Mouse (Mus musculus) skeletal muscle tissue, adult 2 months (tissue): Measurements from ENCODE around the gene Shmt2.
A peak's percentile ranks its signal among the peaks of the same experiment; 100 is the strongest.

Source experiments
- DNase-seq: peaks from one replicate; pipeline ENCODE4 v3.0.0-alpha.2; 2012; ENCODE audit warnings: low read depth, low spot score

Gene Shmt2

DNA sequence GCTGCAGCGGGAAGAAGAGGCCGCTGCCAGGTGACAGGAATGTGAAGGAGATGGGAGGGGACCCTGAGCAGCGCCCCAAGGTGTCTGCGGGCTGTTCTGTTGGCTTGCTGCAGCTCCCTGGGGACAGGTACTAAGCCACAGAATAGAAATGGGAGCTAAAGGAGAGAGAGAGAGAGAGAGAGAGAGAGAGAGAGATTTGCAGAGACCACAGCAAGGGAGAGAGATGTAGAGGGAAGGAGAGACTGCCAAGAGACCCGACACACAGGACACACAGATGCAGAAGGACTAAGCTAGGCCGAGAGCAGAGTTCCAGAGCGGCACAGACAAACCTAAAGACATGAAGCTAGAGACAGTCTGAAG lies 10.0 kb downstream of the Shmt2 start:
- no peak for DNase-seq

DNA sequence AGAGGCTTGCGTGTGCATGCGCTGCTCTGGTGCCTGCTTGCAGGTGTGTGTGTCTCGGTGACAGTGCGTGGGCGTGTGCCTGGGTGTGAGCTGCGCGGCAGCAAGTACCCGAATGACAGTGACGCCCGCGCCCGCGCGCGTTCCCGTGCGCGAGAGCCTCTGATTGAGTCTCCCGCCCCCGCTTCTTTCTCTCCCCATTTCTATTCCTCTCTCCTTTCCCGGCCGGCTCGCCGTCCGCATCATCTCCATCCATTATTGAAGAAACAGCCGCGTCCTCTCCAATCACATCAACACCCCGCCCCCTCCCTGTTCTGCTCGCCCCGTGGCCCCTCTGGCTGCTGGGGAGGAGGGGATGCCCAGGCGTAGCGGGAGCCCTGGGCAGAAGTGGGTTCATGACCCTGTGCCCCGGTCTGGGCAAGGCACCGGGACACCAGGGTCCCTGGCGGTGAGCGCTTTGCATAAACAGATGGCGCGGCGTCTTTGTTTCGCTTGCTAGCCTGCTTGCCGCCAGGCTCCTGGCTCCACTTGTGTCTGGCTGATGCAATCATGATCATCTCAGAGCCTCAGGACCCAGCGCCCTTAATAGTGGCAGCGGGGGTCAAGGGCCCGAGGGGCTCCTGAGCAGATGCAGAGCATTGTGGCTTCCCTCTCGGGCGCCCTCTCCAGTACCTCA lies 10.5 kb downstream of the Shmt2 start:
- no peak for DNase-seq

- no peak for DNase-seq
These were observed 11.2 kb downstream of the Shmt2 start for GRCm38 (mm10) chr10:127510895-127511617.

- no peak for DNase-seq
These were observed 12.2 kb downstream of the Shmt2 start for GRCm38 (mm10) chr10:127509837-127510701.

- peak; percentile 67 for DNase-seq
These were observed 13.0 kb downstream of the Shmt2 start for GRCm38 (mm10) chr10:127509051-127509836.

DNA sequence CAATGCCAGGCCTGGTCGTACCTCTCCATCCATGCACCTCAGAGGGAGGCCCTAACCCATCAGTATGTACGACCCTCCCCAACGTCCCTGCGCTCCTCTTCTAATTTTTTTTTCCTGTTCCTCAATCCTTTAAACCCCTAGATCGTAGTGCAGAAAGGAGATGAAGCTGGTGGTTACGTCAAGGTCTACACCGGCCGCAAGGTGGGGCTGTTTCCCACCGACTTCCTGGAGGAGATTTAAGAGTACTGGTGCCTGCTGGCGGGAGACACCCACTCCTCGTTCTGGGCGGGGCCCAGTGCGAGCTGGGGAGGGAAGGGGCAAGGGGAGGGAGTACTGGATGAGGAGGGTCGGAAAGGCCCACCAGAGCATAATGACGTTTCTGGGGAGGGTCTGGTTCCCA lies 14.0 kb downstream of the Shmt2 start:
- DNase-seq = no peak

DNA sequence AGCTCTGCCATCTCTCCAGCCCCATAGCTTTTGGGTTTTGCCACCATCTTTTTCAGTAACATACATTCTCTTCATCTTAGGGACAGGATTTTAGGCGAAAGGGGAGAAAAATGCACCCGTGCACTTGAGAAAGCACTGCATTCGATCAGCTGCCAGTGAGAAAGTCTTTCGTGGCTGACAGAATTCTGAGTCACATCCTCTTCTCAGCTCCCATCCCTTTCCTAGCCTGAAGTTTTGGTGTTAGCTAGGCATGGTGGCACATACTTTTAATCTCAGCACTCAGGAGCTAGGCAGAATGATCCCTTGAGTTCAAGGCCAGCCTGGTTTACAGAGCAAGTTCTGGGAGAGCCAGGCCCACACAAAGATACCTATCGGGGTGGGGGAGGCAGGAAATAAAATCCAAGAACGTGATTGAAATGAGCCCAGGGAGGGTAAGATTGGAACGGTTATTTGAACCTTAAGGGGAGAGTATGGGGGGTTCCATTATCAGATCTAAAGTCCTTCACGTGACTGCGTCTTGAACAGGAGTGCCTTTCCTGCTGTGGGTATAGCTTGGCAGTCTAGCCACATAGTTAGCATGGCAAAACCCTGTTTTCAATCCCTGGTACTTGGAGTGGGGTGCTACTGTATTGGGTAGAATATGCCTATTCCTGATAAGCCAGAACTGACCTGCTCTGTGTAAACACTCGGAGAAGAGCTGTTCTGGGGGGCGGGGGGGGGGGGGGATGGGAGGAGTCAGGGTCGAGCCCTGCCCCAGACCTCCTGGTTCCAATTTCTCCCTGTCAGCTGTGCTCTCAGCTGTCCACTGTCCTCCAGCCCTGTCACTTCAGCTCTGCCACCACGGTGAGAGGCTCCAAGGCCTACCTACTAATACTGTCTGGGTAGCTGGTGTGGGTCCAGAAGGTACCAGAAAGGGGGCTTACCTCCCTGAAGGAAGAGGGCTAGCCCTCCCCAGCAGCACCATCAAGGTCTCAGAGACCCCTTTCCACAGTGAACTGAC lies 21.1 kb downstream of the Shmt2 start, which contains the start of gene Stac3:
Stac3 (plus strand) TSS at position 793 of the 1,000 bp plus-strand sequence.
- peak; percentile 81 for DNase-seq

DNA sequence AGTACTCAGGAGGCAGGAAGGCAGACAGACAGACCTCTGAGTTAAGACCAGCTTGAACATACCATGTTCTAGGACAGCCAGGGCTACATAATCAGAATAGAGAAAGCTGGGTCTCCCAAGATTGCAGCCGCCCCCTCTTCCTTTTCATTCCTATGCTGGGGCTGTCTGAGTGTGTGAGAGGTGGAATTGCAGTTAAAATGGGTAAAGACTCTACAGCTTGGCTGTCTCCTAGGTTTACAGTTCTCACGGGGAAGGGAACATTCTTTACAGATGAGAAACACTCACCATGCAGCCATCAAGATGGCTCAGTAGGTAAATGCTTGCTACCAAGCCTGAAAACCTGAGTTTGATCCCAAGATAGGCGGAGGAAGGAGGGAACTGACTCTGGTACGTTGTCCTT lies 22.2 kb downstream of the Shmt2 start:
- DNase-seq = no peak

DNA sequence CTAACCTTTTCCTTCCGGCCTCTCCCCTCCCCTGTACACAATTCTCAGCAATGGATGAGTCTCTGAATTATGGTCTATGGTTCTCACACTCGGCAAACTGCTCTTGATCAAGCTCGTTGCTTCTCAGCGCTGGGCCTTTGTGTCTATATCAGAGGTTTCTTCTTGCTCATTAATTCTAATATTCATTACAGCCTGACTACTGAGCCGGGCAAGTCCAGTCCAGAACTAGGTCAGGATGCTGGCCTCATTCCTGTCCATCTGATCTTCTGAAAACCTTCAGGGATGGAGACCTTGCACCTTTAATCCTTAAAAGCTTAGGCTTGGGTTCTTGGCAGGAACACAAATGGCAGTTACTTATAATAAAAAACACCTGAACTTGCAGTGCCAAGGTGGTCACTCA lies 22.7 kb downstream of the Shmt2 start:
- DNase-seq = no peak

- DNase-seq = peak; percentile 58
These were observed 26.1 kb downstream of the Shmt2 start for GRCm38 (mm10) chr10:127496156-127496555.

GRCm38 (mm10) chr10:127492118-127492517 lies 30.1 kb downstream of the Shmt2 start:
- no peak for DNase-seq

DNA sequence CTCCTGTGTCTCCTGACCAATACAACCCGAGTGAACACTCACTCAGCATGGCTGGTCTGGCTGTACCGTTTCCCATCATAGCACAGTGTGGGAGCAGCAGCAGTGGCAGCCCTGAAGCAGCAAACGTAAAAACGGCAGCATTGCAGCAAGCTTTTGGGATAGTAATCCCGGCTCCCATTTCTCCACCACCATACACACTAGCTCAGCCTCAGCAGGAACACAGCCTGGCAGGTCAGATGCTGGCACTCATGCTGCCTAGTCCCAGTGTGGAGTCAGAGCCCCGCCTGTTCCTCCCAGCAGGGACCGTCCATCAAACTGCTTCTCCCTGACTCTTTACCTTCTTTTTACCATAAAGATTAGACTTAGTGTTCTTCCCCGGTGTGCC lies 31.1 kb downstream of the Shmt2 start:
- no peak for DNase-seq

- no peak for DNase-seq
These were observed 31.8 kb downstream of the Shmt2 start for GRCm38 (mm10) chr10:127490160-127491127.

- DNase-seq = no peak
These were observed 33.4 kb downstream of the Shmt2 start for GRCm38 (mm10) chr10:127488856-127489255.

GRCm38 (mm10) chr10:127485235-127485634 lies 37.0 kb downstream of the Shmt2 start:
- DNase-seq = no peak

DNA sequence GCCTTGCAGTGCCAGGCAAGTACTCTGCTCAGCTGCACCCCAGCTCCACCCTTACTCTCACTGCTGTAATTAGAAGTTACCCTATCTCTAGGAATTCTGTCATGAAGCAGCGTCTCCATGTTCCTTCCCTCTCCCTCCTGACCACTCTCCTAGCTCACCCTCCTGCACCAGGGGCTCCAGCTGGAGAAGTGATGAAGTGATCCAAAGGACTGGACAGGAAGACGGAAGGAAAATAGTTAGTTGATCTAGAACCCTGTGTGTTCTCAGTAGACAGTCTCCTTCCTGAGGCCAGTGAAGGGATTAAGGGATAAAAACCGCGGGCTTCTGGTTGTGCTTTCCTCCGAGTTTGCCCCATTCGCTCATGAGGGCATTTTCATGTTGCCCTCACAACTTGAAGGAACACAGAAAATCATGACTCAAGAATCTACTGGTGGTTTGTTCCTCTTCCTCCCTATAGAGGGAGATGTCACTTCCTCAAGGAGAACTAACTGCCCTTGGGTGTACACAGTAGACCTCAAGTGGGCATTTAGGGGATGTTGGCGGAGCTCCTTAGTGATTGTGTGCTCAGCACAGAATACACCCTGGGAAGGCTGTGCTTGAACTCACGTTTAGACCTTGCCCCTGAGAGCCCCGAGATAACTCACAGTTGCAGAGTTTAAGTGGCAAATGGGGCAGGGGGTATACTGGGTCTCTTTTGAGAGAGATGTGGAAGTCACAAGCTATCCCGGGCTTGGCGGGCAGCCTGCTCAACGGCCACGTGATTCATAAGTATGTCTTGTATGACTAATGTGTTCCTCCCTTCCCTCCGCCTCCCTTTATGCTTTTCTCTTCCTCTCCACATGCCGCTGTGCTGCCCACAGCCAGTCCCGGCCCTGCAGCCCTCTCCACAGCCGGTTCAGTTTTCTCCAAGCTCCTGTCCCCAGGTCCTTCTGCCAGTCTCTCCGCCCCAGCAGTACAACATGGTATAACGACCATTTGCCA lies 41.1 kb downstream of the Shmt2 start:
- peak; percentile 27 for DNase-seq

DNA sequence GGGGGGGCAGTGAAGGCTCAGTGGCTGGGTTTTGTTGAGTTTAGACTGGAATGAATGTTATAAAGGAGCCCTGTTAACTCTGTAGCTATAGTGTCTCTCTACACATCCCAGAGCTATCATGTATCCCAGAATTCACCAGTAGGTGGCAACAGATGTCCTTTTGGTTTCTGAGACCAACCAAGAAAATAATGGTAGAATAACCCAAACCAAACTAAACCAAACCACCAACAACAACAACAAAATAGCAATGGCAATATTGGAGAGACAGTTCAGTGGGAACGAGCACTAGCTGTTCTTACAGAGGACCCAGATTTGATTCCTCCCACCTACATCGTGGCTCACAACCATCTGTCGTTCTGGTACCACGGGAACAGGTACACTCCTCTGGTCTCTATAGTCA lies 43.1 kb downstream of the Shmt2 start:
- DNase-seq = no peak

DNA sequence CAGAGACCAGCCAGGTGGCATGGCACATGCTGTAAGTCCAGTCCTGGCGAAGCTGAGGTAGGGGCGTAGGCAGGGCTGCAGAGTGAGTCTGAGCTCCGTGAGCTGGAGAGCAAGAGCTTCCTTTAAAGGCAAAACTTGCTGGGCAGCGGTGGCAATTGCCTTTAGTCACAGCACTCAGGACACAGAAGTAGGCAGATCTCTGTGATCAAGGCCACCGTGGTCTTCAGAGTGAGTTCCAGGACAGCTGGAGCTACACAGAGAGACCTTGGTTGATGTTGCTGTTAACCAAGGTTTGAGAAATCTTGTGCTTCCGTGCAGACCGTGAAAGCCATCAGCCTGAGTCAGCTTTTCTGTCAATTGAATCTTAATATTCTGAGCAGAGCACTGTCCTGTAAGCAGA lies 44.9 kb downstream of the Shmt2 start:
- no peak for DNase-seq
